Mouse (Mus musculus): ENCODE results near the gene Chaf1b.

Chaf1b gene

DNA sequence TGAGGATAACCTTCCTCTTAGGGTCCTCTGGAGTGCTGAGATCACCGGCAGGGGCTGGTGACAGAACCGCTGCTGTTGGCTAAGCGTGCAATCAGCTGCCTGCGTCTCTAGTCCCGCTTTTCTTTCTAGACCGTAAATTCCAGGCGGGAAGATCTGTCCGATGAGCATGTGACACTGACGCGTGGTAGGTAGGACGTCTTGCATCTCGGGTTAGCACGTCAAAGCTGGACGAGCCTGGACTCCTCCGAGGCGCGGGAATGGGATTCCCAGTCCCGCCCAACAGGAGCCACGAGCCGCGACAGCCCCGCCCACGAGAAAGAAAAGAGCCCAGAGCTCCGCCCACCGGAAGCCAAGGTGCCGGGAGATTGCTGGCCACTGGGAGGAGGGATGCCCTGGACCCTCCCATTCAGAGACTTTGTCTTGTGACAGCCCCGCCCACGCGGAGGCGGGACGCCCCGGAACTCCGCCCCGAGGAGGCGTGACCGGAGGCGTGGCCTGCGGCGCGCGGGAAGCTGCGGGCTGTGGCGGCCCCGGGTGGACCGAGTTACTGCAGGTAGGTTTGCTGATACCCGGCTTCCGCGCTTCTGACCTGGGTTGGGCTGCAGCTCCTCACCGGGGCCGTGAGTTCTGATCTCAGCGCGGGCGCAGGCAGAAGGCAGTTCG lies at the start of gene Chaf1b:
Chaf1b (plus strand) TSS at position 479 of the 663 bp plus-strand sequence.
- DNase-seq (ENCODE audit: low read depth, low spot score) = peak; percentile 91

GRCm38 (mm10) chr16:93834076-93834475 lies 49.6 kb upstream of the Chaf1b start:
- no peak for DNase-seq (ENCODE audit: low read depth, low spot score)

- no peak for DNase-seq (ENCODE audit: low read depth, low spot score)
Observed at GRCm38 (mm10) chr16:93839049-93839448, 44.7 kb upstream of the Chaf1b start.

- DNase-seq (ENCODE audit: low read depth, low spot score) = no peak
Observed at GRCm38 (mm10) chr16:93850527-93850926, 33.2 kb upstream of the Chaf1b start.

- no peak for DNase-seq (ENCODE audit: low read depth, low spot score)
Observed at GRCm38 (mm10) chr16:93859967-93860366, 23.7 kb upstream of the Chaf1b start.

GRCm38 (mm10) chr16:93860686-93861085 lies 23.0 kb upstream of the Chaf1b start:
- DNase-seq (ENCODE audit: low read depth, low spot score) = no peak

DNA sequence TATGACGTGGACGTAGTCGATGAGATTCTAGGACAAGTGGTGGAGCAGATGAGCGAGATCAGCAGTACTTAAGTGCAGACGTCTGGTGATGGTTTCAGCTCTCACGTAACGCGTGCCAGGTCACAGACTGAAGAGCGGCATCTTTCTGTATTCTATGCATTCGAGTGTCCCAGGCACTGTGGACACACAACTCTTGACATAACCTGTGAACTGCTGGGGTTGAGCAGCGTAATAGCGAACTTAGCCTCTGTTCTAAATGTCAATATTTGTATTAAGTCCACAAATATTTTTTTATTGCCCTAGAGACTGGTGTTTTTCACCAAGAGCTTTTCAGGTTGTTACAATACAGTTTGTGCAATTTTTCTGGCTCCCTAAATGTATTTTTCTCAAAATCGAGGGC lies 8.9 kb upstream of the Chaf1b start:
- no peak for DNase-seq (ENCODE audit: low read depth, low spot score)

DNA sequence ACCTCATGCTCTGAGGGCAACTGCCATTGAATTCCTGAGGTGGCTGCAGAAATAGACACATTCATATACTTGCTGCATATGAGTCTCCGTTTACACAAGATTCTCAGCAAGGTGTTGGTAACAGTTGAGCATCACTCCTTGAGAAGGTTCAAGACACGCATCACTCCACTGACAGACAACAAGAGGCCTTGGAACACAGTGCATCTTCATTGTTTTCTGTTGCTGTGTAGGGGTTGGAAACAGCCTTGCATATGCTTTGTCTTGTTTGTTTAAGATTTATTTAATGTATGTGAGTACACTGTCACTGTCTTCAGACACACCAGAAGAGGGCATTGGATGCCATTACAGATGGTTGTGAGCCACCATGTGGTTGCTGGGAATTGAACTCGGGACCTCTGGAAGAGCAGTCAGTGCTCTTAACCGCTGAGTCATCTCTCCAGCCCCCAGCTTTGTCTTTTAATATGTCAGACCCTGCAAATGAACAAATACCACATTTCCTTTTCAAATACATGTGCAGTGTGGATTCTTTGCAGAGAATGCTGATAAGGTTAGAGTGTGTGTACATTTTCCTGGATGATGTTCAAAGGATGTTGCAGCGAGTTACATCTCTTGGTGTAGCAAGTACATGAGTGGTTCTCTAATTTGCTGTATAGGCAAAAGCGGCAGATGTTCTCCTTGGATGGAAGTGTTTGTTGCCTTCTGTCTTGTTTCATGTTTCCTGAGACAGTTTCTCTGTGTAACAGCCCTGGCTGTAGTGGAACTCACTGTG lies 5.9 kb upstream of the Chaf1b start:
- DNase-seq (ENCODE audit: low read depth, low spot score) = no peak

DNA sequence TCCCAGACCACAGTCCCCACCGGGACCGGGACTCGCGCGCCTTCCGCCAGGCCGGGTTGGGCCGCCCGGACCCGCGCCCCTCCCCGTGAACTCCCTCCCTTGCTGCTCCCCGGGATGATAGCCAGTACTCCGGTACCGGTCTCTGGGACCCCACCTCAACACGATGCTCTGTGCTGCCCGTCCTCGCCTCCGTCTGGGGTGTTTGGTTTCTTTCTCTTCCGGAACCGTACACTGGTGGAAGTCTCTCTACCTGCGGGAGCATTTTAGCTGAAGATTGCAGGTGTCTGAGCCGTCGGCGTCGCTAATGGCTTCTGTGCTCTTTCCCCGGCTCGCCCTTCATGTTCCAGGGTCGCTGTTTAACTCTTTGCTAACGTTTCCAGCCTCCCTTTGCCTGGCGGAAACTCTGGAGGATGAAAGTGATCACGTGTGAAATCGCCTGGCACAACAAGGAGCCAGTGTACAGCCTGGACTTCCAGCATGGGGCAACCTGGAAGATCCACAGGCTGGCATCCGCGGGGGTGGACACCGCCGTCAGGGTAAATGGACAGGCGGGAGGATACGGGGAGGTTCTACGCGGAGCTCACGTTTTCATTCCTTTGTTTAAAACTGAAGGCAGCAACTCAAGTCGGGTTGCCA lies 503 bp downstream of the Chaf1b start:
- no peak for DNase-seq (ENCODE audit: low read depth, low spot score)

DNA sequence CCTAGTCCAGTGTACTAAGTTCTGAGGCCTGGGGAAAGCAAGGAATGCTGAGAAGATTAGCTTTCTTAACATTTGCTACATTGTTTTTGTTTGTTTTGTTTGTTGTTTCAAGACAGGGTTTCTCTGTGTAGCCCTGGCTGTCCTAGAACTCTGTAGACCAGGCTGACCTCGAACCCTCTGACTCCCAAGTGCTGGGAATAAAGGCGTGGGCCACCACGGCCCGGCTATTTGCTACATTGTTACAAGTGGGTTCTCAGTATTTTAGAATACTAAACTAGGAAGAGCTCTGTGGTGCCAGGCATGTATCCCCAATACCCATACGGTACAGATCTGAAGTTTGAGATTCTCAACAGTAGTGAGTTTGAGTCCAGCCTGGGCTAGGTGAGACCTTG lies 1.0 kb downstream of the Chaf1b start:
- no peak for DNase-seq (ENCODE audit: low read depth, low spot score)

GRCm38 (mm10) chr16:93888481-93888880 lies 4.8 kb downstream of the Chaf1b start:
- DNase-seq (ENCODE audit: low read depth, low spot score) = no peak

- DNase-seq (ENCODE audit: low read depth, low spot score) = no peak
Observed at GRCm38 (mm10) chr16:93890948-93891604, 7.4 kb downstream of the Chaf1b start.

- no peak for DNase-seq (ENCODE audit: low read depth, low spot score)
Observed at GRCm38 (mm10) chr16:93893285-93893684, 9.6 kb downstream of the Chaf1b start.

DNA sequence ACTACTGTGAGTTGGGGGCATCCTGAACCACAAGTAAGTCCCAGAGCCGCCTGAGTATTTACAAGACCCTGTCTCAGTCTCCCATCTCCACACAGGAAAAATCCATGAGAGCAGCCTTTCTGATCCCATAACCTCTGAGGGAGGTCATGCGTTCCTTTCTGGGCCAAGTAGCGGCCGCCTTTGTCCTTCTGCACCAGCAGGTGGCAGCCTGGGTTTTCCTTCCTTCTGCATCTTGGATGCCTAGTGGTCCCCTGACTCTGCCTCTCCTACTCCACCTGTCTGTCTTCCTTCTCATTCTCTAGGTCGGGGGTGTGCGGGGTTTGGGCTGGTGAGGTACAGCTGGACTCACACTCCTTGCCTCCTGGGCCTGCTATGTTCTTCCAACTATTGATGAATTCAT lies 19.3 kb downstream of the Chaf1b start:
- no peak for DNase-seq (ENCODE audit: low read depth, low spot score)

GRCm38 (mm10) chr16:93906156-93907014 lies 22.7 kb downstream of the Chaf1b start:
- DNase-seq (ENCODE audit: low read depth, low spot score) = no peak

GRCm38 (mm10) chr16:93907761-93908160 lies 24.1 kb downstream of the Chaf1b start:
- DNase-seq (ENCODE audit: low read depth, low spot score) = no peak

GRCm38 (mm10) chr16:93908196-93908595 lies 24.5 kb downstream of the Chaf1b start:
- no peak for DNase-seq (ENCODE audit: low read depth, low spot score)

DNA sequence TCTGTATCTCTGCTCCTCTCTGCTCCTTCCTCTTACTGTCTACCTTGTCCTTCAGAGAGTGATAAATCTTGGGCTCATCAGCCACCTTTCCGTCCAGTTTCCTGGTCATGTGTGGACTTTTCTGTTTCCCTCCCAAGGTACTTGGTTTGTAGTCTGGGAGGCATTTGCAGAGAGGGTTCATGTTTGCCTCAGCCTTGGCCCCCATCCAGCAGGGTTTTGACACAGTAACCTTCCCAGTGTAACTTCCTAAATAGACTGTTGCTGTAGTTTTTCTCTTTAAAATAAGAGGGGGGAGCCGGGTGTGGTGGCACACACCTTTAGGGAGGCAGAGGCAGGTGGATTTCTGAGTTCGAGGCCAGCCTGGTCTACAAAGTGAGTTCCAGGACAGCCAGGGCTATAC lies 26.2 kb downstream of the Chaf1b start:
- no peak for DNase-seq (ENCODE audit: low read depth, low spot score)

DNA sequence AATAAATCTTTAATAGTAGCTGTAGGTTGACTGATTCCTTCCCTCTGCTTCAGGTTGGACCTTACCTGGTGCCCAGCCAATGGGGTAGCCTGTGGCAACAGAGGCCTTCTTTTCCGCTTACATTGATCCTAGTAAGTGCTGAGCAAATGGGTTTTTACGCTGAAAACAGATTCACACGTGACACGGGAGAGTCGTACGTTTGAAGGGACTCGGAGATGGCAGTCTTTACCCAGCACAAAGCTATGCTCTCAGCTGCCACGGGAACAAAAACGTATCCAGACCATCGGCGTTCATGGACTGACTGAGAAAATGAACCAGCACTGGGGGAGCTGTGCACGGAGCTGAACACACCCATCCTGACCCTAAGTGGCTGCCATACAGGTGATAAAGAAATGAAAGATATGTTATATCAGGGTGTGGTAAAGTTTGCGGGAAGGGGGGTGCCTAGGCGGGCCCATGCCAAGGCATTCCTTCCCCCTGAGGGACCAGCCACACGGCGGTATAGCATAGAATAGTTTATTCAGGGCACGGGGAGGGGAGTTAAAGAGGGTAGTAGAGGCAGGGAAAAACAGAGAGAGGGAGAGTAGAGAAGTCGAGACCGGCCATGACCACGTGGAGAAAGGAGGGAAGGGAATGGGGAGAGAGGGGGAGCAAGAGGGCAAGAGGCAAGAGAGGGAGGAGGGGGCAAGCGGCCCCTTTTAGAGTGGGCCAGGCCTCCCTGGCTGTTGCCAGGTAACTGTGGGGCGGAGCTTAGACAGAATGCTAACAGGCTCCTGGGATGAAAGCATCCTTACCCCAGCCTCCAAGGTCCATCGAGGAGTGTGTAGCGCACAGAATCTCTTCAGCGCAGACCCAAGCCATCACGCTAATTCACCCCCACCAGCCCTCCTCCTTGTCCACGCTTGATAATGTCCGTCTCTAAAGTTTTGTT lies 27.3 kb downstream of the Chaf1b start:
- no peak for DNase-seq (ENCODE audit: low read depth, low spot score)

GRCm38 (mm10) chr16:93912158-93912557 lies 28.5 kb downstream of the Chaf1b start:
- DNase-seq (ENCODE audit: low read depth, low spot score) = no peak
